Mouse (Mus musculus): ENCODE measurements around the gene Dydc2. TPM values are rescaled to one million over a fixed set of nuclear protein-coding genes. Genes with fewer than 3 reads are reported as not detected.

Dydc2 gene
- not detected for total RNA-seq (2023)

DNA sequence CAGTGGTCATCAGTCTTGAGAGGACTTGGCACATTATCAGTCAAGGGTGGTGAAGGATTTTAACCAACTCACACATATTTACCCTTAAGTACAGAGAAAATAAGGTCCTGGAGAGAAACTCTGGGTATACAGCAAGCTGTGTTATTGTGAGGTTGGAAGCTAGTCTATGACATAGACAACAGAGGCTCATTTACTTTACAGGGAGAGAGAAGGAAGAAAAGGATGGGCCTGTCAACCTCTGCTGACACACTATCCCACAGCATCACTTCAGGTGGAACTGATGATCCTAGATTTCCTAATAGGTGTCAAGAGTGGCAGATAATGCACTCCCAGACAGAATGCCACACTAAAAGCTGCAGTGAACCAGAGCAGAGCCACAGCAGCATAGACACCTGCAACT, at the start of gene Dydc2:
Gene Dydc2, minus strand, starts transcription at position 101 of the 400 bp plus-strand sequence.

DNA sequence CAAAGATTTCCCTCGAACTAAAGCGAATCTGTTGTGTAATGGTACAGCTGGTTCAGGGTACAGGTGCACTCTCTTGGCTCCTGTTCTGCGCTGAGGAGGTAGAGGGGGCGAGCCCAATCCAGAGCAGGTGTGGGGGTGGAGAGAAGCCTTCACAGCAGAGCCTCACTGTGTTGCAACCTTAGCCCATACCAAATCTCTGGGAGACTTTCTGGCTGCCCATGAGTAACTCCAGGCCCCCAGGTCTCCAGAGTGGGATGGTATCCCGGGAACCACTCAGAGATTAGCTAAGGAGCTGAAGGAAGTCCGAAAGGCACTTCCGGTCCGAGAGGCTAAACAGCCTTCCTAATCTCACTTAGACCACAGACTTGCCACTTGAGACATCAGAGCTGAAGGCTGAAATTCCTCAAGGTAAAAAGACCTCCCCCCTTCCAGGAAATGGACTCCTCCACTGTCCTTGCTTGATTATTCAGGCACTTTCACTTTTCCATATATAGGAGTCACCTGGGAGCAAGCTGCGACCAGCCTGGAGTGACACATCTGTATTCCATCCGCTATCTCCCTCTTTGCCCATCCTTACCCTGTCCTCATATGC, 35.9 kb upstream of the Dydc2 start, which contains the start of gene Mat1a:
Gene Mat1a, plus strand, starts transcription at position 183 of the 592 bp plus-strand sequence.

DNA sequence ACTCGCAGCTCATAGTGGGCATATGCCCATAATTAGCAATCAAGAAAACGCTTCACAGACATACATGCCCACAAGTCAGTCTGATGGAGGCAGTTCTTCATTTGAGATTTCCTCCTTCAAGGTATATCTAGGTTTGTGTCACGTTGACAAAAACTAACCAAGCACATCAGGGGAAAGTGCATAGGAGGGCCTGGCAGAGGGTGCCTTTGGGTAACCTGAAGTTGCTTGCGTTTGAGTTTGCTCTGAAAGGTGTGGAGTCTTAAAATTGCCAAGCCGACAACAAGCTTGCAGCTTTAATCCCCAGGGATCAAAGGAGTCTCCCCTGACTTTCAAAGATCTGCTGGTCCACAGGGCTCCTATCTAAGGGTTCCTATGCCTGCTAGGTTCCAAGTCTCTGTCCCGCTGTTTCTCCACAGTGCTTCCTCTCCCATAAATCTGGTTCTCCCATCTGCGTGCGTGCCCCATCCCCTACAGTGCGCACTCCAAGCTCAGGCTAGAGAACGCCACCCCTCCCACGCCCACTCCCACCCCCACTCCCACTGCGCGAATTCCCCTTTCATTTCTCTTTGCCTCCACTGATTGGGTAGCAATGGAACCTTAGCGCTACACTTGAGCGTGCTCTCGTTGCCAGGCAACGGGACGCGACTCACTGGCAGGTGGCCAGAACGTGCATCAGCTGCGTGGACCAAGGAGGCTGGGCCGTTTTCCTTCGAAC, 3.4 kb upstream of the Dydc2 start, which contains the start of gene Dydc1:
Gene Dydc1, plus strand, starts transcription at position 683 of the 715 bp plus-strand sequence.

DNA sequence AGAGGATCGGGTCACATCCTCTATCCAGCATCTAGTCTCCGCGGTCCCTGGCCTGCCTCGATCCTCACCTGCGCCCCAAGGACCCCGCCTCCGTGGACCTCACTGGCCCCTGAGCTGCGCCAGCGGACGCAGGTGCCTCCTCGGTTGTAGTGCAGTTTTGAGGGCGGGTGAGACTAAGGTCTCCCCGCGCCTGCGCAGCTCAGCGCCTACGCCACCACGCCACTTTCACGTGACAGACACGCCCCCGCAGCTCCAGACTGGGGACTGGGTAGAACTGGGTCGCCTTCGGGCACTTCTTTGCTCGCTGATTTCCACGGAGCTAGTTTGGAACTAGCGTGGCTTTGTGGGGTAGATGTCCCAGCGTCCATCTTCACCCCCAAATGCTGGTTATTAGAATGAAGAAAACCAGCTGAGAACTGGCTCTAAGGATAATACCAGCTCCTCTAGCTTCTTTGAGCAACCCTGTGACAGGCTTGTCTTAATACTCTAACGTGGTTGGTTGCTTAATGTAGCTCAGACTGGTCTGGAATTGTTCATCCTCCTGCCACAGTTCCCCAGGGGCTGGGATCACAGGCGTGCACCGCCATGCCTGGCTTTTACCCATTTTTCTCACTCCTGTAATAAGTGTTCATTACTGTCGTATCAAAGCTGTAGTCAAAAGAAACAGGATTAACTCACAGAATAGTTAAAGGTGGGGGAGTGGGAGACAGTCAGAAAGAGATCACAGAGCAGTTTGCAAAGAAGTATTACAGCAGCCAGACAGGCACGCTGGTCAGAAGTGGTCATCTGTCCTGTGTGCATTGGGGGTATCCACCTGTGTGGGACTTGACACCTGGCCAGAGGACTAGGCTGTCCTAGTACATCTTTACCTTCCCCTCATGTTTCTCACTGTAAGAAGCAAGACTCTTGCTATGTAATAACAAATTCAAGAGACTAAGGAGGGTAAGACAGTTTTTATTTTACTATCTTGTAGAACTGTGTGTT, 55.1 kb downstream of the Dydc2 start, which contains the start of gene Fam213a:
Gene Fam213a, minus strand, starts transcription at position 159 of the 984 bp plus-strand sequence.

Other genes starting within 250 kb of the Dydc2 start
- 11.1 TPM for gene Sh2d4b, start 175.9 kb downstream of the Dydc2 start, total RNA-seq (2023)
- 115 TPM for gene Tspan14, start 102.4 kb downstream of the Dydc2 start, total RNA-seq (2023)
- 11.5 TPM for gene Fam213a, start 55.4 kb downstream of the Dydc2 start, total RNA-seq (2023)
- not detected for gene Dydc1, start 3.7 kb upstream of the Dydc2 start, total RNA-seq (2023)
- not detected for gene Mat1a, start 35.8 kb upstream of the Dydc2 start, total RNA-seq (2023)
- not detected for gene Sftpa1, start 62.6 kb upstream of the Dydc2 start, total RNA-seq (2023)
- gene Mbl1, start 82.2 kb upstream of the Dydc2 start, total RNA-seq (2023), result not detected
- not detected for gene Sftpd, start 115.9 kb upstream of the Dydc2 start, total RNA-seq (2023)
- gene Gm2832, start 209.6 kb upstream of the Dydc2 start, total RNA-seq (2023), result not detected